In the genomic region with DNA sequence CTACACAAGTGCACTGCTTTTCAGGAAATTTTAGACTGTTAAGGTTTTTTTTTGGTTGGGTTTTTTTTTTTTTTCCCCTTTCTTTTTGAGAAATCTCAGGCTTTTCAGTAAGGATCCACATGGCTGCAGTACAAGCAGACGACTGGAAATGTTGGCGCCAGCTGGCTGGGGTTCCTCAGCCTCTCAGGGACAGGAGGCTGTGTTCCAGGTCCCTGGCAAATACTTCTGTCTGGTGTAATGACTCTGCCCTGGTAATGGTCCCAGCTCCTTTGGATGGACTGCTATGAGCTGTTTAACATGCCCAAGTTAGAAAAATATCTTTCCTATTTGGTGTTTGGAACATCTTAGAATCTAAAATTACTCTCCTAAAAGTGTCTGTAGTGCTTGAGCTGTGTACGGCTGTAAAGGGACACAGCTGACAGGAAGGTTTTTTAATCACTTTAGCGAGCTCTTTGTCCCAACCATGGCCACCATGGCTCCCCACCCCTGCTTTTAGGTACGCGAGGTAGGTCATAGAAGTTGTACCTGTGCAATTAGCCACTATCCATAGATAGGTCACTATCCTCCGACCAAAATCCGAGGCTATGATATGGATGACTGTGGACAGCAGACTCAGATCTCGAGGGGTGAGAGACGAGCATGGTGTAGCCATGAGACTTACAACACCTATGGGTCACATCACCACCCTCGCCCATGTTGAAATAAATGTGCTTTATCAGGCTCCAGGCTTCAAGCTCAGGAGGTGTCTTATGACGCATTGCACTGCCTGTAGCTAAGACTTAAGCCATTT, we compare ENCODE assay signal across 8 mouse cellular contexts. TPM values are rescaled to one million over a fixed set of nuclear protein-coding genes. Genes with fewer than 3 reads are reported as not detected.
DNase-seq lines count a peak whose midpoint lies in the region; ATAC-seq lines count a peak whose summit lies in the region.

No protein-coding gene starts in this region.

- WGBS in hindbrain, embryonic 11.5 days: 89% methylated on average over 12 of the region's 12 CpGs

- no peak overlapping the region for H3K27ac ChIP-seq in hindbrain, embryonic 11.5 days (ENCODE audit: low read depth, low read length)

- no peaks in the 10 kb centered on the region for H3K9me3 ChIP-seq in hindbrain, embryonic 11.5 days (ENCODE audit: control insufficient read depth, low read length)

- intact Hi-C loops in gastrocnemius, postnatal 14 days (cut with DNase I; ENCODE audit: low total_unique reads): no loop called here

- H3K9ac ChIP-seq in hindbrain, embryonic 11.5 days (ENCODE audit: low read depth, low read length): no peak overlapping the region

- no peak overlapping the region for H3K4me2 ChIP-seq in hindbrain, embryonic 11.5 days (replicated peaks; ENCODE audit: low read depth, low read length)

- no peaks in the 10 kb centered on the region for H3K36me3 ChIP-seq in hindbrain, embryonic 11.5 days (ENCODE audit: control insufficient read depth, insufficient read depth, low read length)

- H3K4me3 ChIP-seq in hindbrain, embryonic 11.5 days (ENCODE audit: low read depth, low read length): no peak overlapping the region

- DNase-seq in cerebellum, postnatal 25 days: peak; percentile 46 to 72
- DNase-seq in cerebellum, adult 9-11 months: no peak
- peak; percentile 65 for DNase-seq in Muller cell, postnatal 12 days (ENCODE audit: inconsistent ontology term)
- DNase-seq in gastrocnemius, postnatal 14 days: peak; percentile 87
- DNase-seq in layer of hippocampus, adult 18-20 months (ENCODE audit: low spot score in 2 of 2): peak; percentile 37 to 73
- no peak for DNase-seq in B cell, adult 2 months
- DNase-seq in hindbrain, embryonic 11.5 days (ENCODE audit: low spot score): no peak

- ATAC-seq in megakaryocyte progenitor cell, adult 5-6 weeks (replicated peaks; ENCODE audit: poor library complexity): peak; percentile 13
- ATAC-seq in hindbrain, embryonic 11.5 days (ENCODE audit: low FRiP score): no peak

- H3K4me1 ChIP-seq in hindbrain, embryonic 11.5 days (replicated peaks; ENCODE audit: control insufficient read depth, insufficient read depth, low read length): no peaks in the 10 kb centered on the region

- no peaks in the 10 kb centered on the region for H3K27me3 ChIP-seq in hindbrain, embryonic 11.5 days (ENCODE audit: control insufficient read depth, insufficient read depth, low read length)

RNA-seq across cellular contexts. Expression of gene Lbr, which starts 8.9 kb away (rescaled TPM):
- total RNA-seq in gastrocnemius, postnatal 14 days (2021): 10 to 100 TPM; 24.6 to 26.8 TPM
- 10 to 100 TPM; 13.2 to 13.7 TPM for total RNA-seq in layer of hippocampus, adult 18-20 months (2021)
- total RNA-seq in megakaryocyte progenitor cell, adult 5-6 weeks (2015): 243 and 247 TPM in 2 replicates
- 206 and 228 TPM in 2 replicates for total RNA-seq in megakaryocyte progenitor cell, adult 5-6 weeks (2017)
- 151 and 166 TPM in 2 replicates for polyA plus RNA-seq in hindbrain, embryonic 11.5 days (2014; fragmentation: Nextera tagmentation; extraction: Ambion mirVana)

Comparison
In these comparisons a context has a peak if more than half of its experiments do, and no peak if none do; other contexts are left out.
1. DNase-seq: peak in cerebellum, postnatal 25 days (2 of 2), Muller cell, postnatal 12 days (single experiment), gastrocnemius, postnatal 14 days (single experiment) and layer of hippocampus, adult 18-20 months (2 of 2); none in cerebellum, adult 9-11 months (single experiment), B cell, adult 2 months (0 of 2) and hindbrain, embryonic 11.5 days (single experiment).
2. RNA of gene Lbr, which starts 8.9 kb away (total RNA-seq): 206 to 247 TPM in megakaryocyte progenitor cell, adult 5-6 weeks; 24.6 to 26.8 TPM in gastrocnemius, postnatal 14 days and 13.2 to 13.7 TPM in layer of hippocampus, adult 18-20 months; every median in the first group is over 4 times any median in the second.